Mouse (Mus musculus) natural killer cell, adult 2 months (primary cell): ENCODE measurements around the gene Map2k6.
A peak's percentile ranks its signal among the peaks of the same experiment; 100 is the strongest.

ENCODE experiments used
- DNase-seq, 2 experiments: peaks; one replicate each; pipeline ENCODE4 v3.0.0; 2022; ENCODE audit warnings: low spot score in 2 of 2

The Map2k6 gene

DNA sequence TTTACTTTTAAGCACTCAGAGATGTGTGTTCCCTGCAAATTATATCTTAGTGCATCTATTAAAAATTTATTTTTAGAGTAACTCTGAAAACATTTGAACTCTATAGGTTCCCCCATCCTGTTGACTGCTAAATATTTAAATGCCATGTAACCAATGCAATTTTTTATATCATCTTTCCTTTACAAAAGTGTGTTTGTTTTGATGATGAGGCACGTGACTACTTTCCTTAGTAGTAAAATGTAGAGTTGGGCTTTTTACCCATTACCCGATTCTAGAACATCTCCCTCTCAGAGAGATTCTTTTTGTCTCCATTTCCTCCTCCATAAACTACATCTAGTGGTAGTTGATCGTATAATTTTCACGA is 51.8 kb downstream of the Map2k6 start:
- no peak for DNase-seq

DNA sequence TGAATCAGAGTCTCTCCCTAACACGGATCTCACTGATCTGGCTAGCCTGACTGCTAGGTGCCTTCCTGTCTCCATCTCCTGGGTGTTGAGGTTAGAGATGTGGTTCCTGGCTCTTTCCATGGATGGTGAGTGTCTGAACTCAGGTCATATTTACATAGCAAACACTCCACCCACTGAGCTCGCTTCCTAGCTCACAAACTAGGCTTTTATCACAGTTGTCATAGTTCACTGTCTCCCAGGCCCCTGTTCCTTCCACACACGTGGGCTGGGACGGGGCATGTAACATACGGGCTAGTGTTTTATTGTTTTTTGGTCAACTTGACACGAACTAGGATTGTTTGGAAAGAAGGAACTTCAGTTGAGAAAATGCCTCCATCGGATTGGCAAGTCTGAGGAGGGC is 52.7 kb downstream of the Map2k6 start:
- DNase-seq: no peak

DNA sequence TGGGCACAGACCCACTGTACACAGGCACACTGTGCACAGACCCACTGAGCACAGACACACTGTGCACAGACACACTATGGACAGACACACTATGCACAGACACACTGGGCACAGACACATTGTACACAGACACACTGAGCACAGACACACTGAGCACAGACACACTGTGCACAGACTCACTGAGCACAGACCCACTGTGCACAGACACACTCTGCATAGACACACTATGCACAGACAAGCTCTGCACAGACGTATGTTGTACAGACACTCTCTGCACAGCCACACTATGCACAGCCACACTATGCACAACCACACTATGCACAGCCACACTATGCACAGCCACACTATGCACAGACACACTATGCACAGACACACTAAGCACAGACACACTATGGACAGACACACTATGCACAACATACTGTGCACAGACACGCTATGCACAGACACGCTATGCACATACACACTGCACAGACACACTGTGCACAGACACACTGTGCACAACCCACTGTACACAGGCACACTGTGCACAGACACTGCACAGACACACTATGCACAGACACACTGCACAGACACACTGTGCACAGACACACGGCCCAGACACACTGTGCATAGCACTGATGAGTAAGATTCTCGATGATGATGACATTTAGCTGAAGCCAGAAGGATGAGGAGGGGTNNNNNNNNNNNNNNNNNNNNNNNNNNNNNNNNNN is 54.7 kb downstream of the Map2k6 start:
- DNase-seq: no peak

DNA sequence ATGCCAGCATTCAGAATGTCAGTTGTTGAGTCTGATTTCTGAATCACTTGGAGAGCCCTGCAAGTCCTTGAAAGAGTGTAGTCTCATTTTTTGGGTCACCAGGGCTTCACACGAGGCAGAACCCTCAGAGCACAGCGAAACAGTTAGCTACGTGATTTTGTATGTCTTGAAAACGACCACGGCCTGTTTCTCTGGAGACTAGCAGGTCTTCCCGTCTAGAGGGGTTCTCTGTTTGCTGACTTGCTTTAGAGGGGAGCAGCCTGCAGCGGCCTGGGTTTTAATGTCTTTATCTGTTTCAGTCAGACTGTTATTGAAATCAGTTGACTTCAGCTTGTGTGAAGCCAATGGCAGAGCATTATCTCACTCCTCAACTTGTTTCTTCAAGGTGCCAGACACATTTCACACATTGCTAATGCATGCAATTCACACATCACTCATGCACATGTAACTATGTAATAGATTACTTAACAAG is 58.6 kb downstream of the Map2k6 start:
- DNase-seq: no peak

DNA sequence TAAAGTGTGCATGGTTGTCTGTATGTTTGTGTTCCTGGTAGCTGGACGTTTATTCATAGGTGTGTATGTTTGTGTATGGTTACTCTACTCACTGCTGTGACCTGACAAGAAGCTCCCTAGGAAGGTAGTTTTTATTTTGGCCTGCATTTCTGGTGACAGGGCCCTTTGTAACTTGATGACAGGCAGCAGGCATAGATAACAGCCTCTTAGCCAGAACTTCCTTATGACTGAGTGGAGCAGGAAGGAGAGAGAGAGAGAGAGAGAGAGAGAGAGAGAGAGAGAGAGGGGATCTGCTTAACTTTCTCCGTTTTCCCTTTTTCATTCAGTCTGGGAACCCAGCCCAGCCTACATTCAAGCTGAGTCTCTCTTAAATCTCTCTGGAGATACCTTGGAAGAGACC is 61.6 kb downstream of the Map2k6 start:
- DNase-seq: no peak

DNA sequence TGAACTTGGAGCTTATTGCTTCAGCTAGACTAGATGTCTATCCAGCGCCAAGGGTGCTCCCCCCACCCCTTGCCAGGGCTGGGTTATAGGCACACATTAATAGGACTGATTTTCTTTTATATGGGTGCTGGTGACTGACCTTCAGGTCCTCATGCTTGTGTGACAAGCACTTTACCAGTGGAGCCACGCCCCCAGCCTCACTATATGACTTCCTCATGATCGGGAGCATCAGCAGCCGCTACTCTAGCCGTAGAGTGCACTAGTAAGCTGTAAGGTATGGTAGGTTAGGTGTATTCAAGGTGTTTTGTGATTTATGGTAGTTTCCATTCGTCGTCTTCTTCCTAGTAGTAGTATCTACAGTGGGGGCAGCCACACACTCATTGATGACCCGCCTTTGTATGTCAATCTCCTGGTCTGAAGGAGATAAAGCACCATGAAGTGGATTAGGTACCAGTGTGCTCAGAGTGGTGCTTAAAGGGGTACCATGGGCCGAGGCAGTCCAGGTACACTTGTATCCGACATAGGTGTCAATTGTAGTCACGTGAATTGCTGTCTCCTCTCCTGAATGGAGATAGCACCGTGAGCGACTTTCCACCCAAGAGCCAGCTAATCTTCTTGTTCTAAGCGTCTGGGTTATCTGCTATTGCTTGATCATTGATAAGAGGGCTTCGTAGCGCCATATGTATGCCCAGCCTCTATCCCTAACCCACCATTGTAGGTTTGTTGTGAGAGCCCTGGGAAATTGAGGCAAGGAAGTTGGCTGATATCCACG is 62.8 kb downstream of the Map2k6 start:
- DNase-seq: no peak

DNA sequence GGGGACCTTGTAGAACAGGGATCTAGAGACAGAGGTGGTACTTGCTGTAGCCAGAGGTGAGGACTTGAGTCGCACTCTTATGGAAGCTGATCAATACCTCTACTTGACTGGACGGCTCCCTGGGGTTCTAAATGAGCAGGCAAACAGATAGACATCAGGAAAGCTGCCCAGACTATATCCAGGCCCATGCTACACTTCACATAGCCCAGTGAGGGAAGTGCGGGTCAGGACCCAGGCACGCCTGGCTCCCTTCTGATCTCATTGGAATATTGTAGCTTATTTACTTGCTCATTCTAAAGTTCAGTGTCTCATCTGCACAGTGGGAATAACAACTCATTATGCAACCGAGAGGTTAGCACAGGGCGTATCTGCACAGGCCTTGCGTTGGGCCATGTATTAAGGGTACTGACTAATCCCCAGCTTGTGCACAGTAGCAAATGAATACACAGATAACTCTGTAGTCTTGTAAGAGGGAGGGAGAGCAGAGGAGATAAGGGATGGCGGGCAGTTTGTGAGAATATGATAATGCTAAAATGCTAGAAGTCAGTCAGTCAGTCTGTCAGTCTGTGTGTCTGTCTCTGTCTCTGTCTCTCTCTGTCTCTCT is 64.2 kb downstream of the Map2k6 start:
- DNase-seq: no peak

DNA sequence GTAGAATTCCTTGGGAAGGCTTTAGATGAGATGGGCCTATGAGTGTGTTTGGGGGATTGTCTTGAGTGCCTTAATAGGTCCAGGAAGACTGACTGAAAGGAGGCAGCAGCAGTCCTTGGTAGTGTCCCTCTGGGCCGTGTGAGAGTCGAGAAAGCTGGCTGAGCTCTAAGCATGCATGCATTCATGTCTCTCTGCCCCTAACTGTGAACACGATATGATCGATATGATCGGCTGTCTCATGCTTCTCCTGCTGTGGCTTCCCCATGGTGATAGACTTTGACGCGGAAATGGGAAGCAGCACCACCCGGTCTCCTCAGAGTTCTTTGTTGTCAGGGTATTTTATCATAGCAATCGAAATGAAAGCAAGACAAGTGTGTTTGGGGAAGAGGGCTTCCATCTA is 64.9 kb downstream of the Map2k6 start:
- DNase-seq: no peak

DNA sequence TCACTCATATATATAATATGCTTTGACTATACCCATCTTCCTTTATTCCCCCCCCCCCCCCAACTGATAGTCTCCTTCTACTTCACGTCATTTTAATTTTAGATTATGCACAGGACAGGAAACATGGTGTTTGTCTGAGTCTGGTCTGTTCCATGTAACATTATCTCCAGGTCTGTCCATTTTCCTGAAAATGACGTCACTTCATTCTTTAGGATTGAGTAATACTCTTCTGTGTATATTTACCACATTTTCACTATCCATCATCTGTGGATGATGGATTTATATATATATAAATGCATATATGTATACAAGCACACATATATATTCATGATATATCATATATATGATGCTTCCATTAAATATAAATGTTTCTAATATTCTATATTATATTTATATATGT is 70.1 kb downstream of the Map2k6 start:
- no peak for DNase-seq

DNA sequence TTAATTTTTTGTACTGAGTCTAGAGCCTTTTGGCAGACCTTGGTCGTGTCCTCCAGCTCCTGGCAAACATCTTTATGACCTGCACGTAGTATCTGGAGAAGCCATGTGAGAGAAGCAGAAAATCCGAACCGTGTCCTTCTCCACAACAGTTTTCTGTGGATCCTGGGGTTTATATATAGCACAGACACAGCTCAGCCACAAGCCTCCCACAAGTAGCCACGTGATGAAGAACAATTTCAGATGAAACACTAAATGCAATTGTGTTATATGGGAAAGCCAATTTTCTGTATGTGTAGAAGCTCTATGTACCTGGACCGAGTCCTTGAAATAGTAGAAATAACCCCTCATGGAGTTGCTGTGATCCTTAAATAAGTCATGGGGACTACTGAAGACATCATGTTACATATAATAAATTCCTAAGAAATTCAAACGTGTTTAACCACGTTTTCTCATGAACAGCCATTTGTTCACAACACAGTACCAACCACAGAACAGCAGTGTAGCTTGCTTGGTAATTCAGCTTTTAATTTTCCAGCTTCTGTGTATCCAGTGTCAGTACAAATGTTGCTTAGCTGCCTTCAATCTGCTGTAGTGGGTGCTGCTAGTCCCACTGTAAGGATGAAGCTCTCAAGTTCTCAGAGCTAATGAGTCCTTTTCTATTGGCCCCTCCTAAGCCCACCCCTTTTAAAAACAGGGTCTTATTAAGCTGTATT is 71.8 kb downstream of the Map2k6 start:
- no peak for DNase-seq

DNA sequence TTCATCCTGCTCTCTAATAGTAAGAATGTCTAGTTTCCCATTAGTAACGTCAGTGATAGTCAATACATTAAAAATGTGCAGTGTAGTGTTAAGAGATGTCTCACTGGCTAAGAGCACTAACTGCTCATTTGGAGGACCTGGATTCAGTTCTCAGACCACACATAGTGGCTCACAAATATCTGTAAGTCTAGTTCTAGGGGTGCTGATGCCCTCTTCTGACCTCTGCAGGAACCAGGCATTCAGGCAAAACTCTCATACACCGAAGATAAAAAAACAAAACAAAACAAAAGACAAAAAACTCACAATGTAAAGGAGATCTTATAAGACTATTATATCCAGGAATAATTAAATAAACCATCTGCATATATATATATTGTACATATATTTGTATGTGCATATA is 72.4 kb downstream of the Map2k6 start:
- DNase-seq: no peak

DNA sequence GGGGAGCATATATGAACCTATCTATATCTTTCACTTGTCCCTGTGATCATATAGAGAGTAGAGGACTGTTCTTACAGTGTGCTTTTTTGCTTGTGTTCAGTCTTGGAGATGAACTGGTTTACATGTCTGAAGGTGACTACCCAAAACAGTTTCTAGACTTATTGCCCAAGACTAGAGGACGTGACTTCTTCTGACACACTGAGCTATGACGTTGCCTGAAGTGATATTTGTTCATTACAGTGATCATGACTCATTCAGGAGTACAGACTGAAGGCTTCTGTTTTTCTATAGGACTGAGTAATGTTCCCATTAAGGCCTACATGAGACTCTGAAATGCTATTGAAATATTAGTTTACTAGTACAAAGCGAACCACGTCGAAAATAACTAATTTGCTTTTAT is 73.2 kb downstream of the Map2k6 start:
- DNase-seq: no peak

DNA sequence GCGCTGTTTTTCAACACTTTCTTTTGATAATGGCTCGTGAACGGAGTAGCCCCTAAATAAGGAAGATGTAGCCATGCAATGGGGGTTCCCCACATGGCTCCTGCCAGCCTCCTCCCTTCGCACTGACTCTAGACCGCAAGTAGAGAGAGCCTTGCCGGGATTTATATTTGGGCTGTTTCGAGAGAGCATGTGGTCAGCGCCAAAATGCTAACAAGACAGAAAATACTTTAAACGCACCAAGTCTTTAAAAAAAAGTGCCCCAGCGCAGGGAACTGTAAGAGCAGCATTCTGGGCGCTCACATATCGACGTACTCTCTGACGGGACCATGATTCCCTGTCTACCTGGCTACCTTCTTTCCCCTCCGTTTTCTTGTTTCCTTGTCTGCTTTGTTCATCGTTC is 74.6 kb downstream of the Map2k6 start:
- no peak for DNase-seq

DNA sequence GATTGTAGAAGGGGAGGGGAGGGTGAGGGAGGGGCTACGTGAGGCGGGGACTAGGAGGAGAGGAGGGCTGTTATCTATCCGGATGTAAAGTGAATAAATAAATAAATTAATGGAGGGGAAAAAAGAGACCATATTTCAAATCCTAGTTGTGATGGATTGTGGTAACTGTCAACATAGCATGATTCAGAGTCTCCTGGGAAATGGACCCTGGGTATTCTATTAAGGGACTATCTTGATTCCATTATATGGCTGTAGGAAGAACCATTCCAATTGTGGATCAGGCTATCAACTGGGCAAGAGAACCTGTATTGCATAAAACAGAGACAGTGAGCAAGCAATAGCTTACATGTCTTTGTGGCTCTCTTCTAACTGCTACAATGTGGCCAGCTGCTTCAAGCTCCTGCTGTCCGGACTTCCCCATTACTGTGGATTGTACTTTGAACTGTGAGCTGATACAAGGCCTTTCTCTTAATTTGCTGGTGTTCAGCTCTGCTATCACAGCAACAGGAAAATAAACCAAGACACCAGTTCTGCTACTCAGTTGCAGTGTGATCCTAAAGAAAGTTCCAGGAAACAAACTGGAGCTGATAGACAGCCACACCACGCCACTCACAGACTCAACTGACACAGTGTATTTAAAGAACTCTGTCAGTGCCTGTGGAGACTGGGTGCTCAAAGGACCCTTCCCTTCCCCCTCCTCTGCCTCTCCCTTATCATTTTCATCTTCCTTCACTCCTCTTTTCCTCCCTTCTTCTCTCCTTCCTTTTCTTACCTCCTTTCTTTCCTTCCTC is 77.6 kb downstream of the Map2k6 start:
- DNase-seq: no peak

DNA sequence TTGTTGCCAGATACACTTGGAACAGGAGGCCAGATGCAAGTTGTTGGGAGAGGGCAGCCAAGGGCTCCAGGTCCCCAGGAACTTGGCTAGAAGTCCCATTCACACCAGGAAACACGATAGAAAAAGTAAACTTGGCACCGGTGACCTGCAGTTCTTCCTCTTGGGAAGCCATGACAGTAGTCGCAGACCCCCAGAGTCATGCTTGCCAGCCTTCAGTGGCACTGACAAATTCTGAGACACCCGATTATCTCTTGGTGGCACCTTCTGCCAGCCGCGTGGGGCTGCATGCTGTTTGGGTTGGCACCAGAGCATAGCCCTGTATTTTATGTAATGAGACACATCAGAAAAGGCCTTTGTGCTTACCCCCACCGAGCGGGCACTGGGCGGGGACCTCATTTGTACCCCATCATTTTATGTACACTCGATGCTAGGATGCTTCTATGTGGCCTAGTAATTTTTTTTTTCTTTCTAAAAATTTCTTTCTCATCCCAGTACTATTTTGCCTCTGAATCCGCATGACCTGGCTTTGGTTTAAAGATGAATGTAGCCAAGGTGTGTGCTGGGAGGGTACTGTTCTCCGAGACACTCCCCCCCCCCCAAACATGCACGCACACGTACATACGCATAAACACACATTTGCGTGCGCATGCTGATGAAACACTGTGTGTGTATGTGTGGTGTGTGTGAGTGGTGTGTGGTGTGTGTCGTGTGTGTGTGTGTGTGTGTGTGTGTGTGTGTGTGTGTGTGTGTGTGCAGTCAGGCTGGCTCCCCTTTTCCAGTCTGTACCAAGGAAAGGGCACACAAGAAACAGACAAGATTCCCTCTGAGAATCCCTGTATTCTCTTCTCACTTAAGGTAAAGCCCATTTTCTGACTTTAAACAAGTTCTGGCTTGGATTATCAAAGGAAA is 79.3 kb downstream of the Map2k6 start:
- DNase-seq: no peak

DNA sequence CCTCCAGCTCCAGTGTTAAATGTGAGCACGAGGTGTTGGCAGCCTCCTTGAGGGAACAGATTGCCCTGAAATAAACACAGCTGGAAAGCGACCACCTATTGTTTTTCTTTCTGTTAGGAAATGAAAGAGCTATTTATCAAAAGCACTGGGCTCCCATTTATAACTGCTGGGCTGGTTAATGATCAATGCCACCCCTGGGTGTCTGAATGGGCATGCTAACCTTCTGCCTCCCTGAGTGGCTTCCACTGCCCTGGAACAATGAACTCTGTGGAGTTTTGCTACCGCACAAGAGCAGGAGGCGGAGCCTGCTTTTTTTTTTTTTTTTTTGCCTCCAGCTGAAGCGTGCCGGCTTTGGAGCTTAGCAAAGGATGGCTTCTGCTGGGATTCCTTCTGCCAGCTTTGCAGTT is 80.1 kb downstream of the Map2k6 start:
- DNase-seq: no peak

DNA sequence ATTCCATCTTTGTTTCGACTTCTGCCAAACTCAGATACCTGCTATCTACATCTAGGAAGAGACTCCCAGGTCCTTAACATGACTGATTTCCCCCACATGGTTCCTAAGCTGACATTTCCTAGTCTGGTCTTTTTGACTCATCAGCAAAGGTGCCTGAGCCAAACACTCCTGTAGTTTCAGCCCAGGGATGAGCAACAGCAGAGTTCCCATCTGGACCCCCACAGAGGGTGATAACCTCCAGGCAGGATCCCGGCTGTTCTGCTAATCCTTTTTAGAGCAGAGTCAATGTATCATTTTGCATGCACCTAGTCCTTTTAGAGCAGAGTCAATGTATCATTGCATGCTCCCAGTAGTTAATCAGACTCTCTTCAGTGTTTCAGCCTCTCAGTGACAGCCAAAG is 82.5 kb downstream of the Map2k6 start:
- no peak for DNase-seq

DNA sequence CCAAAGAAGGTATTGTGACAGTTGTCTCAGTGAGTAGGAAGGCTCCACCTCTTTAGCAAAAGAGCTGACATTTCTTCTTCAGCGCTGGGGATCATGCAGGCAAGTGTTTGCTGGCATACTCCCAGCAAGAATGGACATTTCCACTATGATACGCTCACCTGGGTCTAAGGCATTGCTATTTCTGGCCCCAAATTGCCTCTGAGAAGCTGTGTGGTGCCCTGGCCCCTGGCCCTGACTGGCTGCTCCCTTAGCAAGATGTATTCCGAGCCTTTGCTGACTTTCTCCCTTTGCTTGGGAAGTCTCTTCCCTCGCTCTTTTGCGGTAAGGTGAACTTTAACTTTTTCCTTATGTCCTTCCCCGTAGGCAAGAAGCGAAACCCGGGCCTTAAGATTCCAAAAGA is 83.3 kb downstream of the Map2k6 start:
- no peak for DNase-seq

DNA sequence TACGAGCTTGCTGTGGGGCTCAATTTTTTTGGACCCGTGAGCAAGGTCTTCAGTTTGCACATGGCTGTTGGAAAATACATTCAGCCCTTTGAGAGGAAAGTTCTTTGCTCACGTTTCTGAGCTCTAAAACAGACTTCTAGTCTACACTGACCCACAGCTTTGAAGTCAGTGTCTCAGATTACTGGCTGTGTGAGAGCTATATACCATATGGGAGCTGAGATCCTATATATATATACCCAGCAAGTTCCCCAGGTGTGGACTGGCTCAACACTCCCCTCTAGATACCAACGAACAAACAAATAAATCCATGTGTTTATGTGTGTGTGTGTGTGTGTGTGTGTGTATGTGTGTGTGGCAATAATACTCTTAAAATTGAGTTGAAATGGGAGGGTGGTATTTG is 83.7 kb downstream of the Map2k6 start:
- no peak for DNase-seq

DNA sequence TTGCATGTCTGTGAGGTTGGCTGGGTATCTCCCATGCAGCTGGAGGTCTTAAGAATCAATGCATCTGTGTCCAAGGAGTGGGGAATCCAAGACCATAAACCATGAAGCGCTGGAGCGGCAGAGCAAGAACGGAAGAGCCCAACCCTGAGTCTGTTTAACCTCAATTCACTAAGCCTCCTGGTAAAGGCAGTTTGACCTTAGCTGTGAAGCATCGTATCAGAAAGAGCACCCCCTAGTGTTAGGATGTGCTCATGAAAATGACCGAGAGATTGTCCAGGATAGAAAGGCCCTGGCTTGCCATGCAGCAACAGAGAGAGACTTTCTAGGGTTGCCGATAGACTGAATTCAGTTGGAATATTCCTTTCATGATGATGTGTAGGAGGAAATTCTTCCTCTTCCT is 84.2 kb downstream of the Map2k6 start:
- DNase-seq: peak; percentile 11 to 40

DNA sequence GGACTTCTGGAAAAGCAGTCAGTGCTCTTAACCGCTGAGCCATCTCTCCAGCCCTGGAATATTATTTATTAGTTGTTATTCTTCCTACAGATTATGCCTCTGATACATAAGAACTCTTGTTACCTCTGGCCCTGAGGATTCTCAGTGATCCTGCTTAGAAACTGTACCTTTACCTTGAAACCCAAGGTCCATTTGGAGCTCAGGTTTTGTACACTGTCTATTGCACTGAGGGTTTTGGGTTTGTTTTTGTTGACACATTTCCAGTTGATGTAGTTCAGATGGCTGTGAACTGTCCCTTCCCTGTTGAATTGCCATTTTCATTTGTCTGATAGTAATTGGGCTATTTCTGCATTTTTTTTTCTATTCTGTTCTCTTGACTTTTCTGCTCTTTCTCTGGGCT is 85.5 kb downstream of the Map2k6 start:
- DNase-seq: no peak
